17 mouse cellular contexts compared by ENCODE assay signal in the genomic region with DNA sequence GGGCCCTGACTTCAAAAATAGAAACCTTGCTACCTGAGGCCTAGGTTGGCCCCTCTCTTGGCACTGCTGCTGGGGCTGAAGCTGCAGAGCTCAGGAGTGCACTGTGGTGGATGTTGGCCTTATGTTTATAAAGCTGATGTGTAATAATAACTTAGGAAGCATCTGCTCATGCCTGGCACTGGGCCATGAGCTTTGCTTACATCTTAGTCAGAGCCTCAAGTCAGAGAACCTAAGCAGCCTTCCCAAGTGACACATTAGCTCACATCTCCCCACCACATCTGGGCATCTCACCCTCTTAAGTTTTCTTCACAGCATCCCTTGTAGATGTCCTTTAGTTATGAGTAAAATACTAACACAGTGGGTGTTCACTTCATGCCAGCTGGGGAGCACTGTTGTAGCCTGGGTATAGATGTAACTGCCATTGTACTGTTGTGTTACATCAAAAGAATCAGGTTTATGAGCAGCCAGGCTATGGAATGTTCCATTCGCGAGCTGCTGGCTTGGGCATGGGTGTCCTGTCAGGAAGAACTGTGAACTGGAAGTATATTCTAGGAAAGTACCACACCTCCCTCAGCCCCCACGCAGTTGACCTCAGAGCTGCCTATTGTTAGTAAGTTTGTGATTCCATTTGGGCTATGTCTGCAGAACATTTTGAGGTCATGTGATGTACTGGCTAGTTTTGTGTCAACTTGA. TPM values are rescaled to one million over a fixed set of nuclear protein-coding genes. Genes with fewer than 3 reads are reported as not detected.
DNase-seq lines count a peak whose midpoint lies in the region; ATAC-seq and TF ChIP-seq lines count a peak whose summit lies in the region.
"Had no signal": no experiment of that assay in that cellular context is flagged by ENCODE, and none has a peak within 500 bp of the region (broad histone marks: within the 10 kb centered on the region; RNA-seq: fewer than 3 reads in every experiment).

No protein-coding gene starts in this region.

- no peak overlapping the region; the same call in 1 of the 2 replicates for H3K27ac ChIP-seq in intestine, embryonic 16.5 days (ENCODE audit: low read length)
- no peak overlapping the region for H3K27ac ChIP-seq in intestine, embryonic 15.5 days
- no peak overlapping the region for H3K27ac ChIP-seq in MEL (ENCODE audit: control insufficient read depth, low read depth, low read length)
- no peak overlapping the region for H3K27ac ChIP-seq in midbrain, embryonic 14.5 days (replicated peaks; ENCODE audit: low read depth, low read length)
- H3K27ac ChIP-seq: forebrain, embryonic 12.5 days; kidney, embryonic 15.5 days; midbrain, embryonic 15.5 days had no signal

- TF ChIP-seq CTCF in MEL (IDR thresholded peaks at IDR 0.05 in 2 of 3, conservative IDR thresholded peaks at IDR 0.05 in 1 of 3; ENCODE audit: control insufficient read depth in 1 of 3, insufficient read depth in 1 of 3, low read depth in 2 of 3, low read length in 3 of 3, poor library complexity in 1 of 3, severe bottlenecking in 1 of 3) = no peak

- ATAC-seq in intestine, embryonic 16.5 days = peak; percentile 40; the same call in 1 of the 2 replicates
- no peak for ATAC-seq in intestine, embryonic 15.5 days
- ATAC-seq in megakaryocyte-erythroid progenitor cell, adult 5-6 weeks (replicated peaks; ENCODE audit: low FRiP score, low TSS enrichment, poor library complexity, severe bottlenecking) = no peak
- ATAC-seq in midbrain, embryonic 14.5 days (ENCODE audit: low FRiP score, low TSS enrichment) = no peak
- ATAC-seq: hindbrain, embryonic 16.5 days; midbrain, embryonic 15.5 days; Patski had no signal

- H3K27me3 ChIP-seq in intestine, embryonic 16.5 days (replicated peaks; ENCODE audit: control insufficient read depth, insufficient read depth, low read length) = no peaks in the 10 kb centered on the region
- no peaks in the 10 kb centered on the region for H3K27me3 ChIP-seq in intestine, embryonic 15.5 days (replicated peaks)
- H3K27me3 ChIP-seq in MEL (ENCODE audit: control insufficient read depth in 1 of 2, insufficient read depth in 2 of 2, low read length in 2 of 2) = no peaks in the 10 kb centered on the region
- no peaks in the 10 kb centered on the region for H3K27me3 ChIP-seq in midbrain, embryonic 14.5 days (ENCODE audit: control insufficient read depth, insufficient read depth, low read length)
- H3K27me3 ChIP-seq: CH12.LX; forebrain, embryonic 12.5 days; kidney, embryonic 15.5 days; midbrain, embryonic 15.5 days; Patski had no signal

- TF ChIP-seq EP300 in MEL (IDR thresholded peaks at IDR 0.05; ENCODE audit: low read depth in 1 of 2, low read length in 2 of 2) = no peak

- no peak for TF ChIP-seq RAD21 in MEL (IDR thresholded peaks at IDR 0.05; ENCODE audit: low read depth, low read length)

- no peak overlapping the region for H3K4me2 ChIP-seq in intestine, embryonic 16.5 days (ENCODE audit: low read depth, low read length)
- no peak overlapping the region for H3K4me2 ChIP-seq in intestine, embryonic 15.5 days (replicated peaks)
- H3K4me2 ChIP-seq in midbrain, embryonic 14.5 days (ENCODE audit: low read length) = no peak overlapping the region
- H3K4me2 ChIP-seq: forebrain, embryonic 12.5 days; kidney, embryonic 15.5 days; midbrain, embryonic 15.5 days had no signal

- DNase-seq in MEL (ENCODE audit: low read depth, low spot score) = peak; percentile 53
- DNase-seq in brain, adult 2 months (ENCODE audit: low read depth, low spot score) = peak; percentile 79
- peak; percentile 72 to 81 for DNase-seq in lung, postnatal 4 days
- no peak for DNase-seq in midbrain, embryonic 14.5 days
- DNase-seq: cerebellum, adult 8-10 months; liver; thymus, postnatal 25 days had no signal

- peaks cover 5% of the 10 kb centered on the region; the same call in 1 of the 2 replicates for H3K36me3 ChIP-seq in intestine, embryonic 16.5 days (ENCODE audit: control insufficient read depth, insufficient read depth, low read length)
- peaks cover 3% of the 10 kb centered on the region; the same call in 1 of the 2 replicates for H3K36me3 ChIP-seq in intestine, embryonic 15.5 days
- peaks cover 9 to 10% of the 10 kb centered on the region in 2 experiments for H3K36me3 ChIP-seq in MEL (ENCODE audit: control insufficient read depth in 1 of 2, insufficient read depth in 2 of 2, low read length in 2 of 2)
- peaks cover 57% of the 10 kb centered on the region for H3K36me3 ChIP-seq in midbrain, embryonic 14.5 days (ENCODE audit: control insufficient read depth, insufficient read depth, low read length)

- 67% methylated on average over 3 of the region's 3 CpGs for WGBS in intestine, embryonic 16.5 days
- 84% methylated on average over 3 of the region's 3 CpGs for WGBS in intestine, embryonic 15.5 days
- WGBS in midbrain, embryonic 14.5 days = 94% methylated on average over 3 of the region's 3 CpGs

- no peak overlapping the region for H3K4me3 ChIP-seq in intestine, embryonic 16.5 days (ENCODE audit: low read length)
- H3K4me3 ChIP-seq in intestine, embryonic 15.5 days (replicated peaks) = no peak overlapping the region
- no peak overlapping the region for H3K4me3 ChIP-seq in MEL (ENCODE audit: control insufficient read depth in 1 of 2, insufficient read depth in 1 of 2, low read depth in 2 of 2, low read length in 2 of 2)
- no peak overlapping the region for H3K4me3 ChIP-seq in midbrain, embryonic 14.5 days (replicated peaks; ENCODE audit: low read depth, low read length)
- H3K4me3 ChIP-seq: forebrain, embryonic 12.5 days; kidney, embryonic 15.5 days; midbrain, embryonic 15.5 days had no signal

- no peak overlapping the region for H3K9ac ChIP-seq in intestine, embryonic 16.5 days (ENCODE audit: low read depth, low read length)
- H3K9ac ChIP-seq in intestine, embryonic 15.5 days = no peak overlapping the region
- no peak overlapping the region for H3K9ac ChIP-seq in MEL (ENCODE audit: control insufficient read depth, low read depth, low read length, poor library complexity, severe bottlenecking)
- no peak overlapping the region for H3K9ac ChIP-seq in midbrain, embryonic 14.5 days (replicated peaks; ENCODE audit: low read length)
- H3K9ac ChIP-seq: forebrain, embryonic 12.5 days; kidney, embryonic 15.5 days; midbrain, embryonic 15.5 days had no signal

- H3K9me3 ChIP-seq in intestine, embryonic 16.5 days (ENCODE audit: control insufficient read depth, low read length) = no peaks in the 10 kb centered on the region
- no peaks in the 10 kb centered on the region for H3K9me3 ChIP-seq in intestine, embryonic 15.5 days
- no peaks in the 10 kb centered on the region for H3K9me3 ChIP-seq in MEL (replicated peaks; ENCODE audit: insufficient read depth, low read length)
- no peaks in the 10 kb centered on the region for H3K9me3 ChIP-seq in midbrain, embryonic 14.5 days (ENCODE audit: control insufficient read depth, low read length)
- H3K9me3 ChIP-seq: forebrain, embryonic 12.5 days; kidney, embryonic 15.5 days; midbrain, embryonic 15.5 days had no signal

- TF ChIP-seq POLR2A in MEL (IDR thresholded peaks at IDR 0.05; ENCODE audit: control insufficient read depth in 1 of 2, insufficient read depth in 1 of 2, low read depth in 1 of 2, low read length in 2 of 2, poor library complexity in 1 of 2) = no peak

- peaks cover 6% of the 10 kb centered on the region for H3K4me1 ChIP-seq in intestine, embryonic 16.5 days (ENCODE audit: control insufficient read depth, insufficient read depth, low read length)
- no peaks in the 10 kb centered on the region; the same call in 1 of the 2 replicates for H3K4me1 ChIP-seq in intestine, embryonic 15.5 days (replicated peaks)
- peaks cover 0 to 10% of the 10 kb centered on the region in 2 experiments; a peak in 2 of 4 replicates for H3K4me1 ChIP-seq in MEL (ENCODE audit: control insufficient read depth in 1 of 2, insufficient read depth in 2 of 2, low read length in 2 of 2)
- H3K4me1 ChIP-seq in midbrain, embryonic 14.5 days (ENCODE audit: control insufficient read depth, insufficient read depth, low read length) = no peaks in the 10 kb centered on the region
- H3K4me1 ChIP-seq: midbrain, embryonic 15.5 days had no signal

- H3K79me2 ChIP-seq in MEL (ENCODE audit: control insufficient read depth, insufficient read depth, low read length, poor library complexity) = no peaks in the 10 kb centered on the region

TF ChIP-seq in MEL, 35 proteins besides CTCF, POLR2A, EP300 and RAD21 (continues in another document):
- no peak for TF ChIP-seq HCFC1 (IDR thresholded peaks at IDR 0.05; ENCODE audit: low read depth, low read length)
- TF ChIP-seq MXI1 (IDR thresholded peaks at IDR 0.05; ENCODE audit: low read depth, low read length) = no peak
- no peak for TF ChIP-seq TAL1 (IDR thresholded peaks at IDR 0.05; ENCODE audit: low read length)
- no peak for TF ChIP-seq CHD2 (IDR thresholded peaks at IDR 0.05; ENCODE audit: low read length)
- no peak for TF ChIP-seq UBTF (IDR thresholded peaks at IDR 0.05; ENCODE audit: borderline replicate concordance, insufficient read depth, low read depth, low read length)
- no peak for TF ChIP-seq BHLHE40 (IDR thresholded peaks at IDR 0.05; ENCODE audit: borderline replicate concordance, low read depth, low read length)
- TF ChIP-seq POLR2AphosphoS2 (IDR thresholded peaks at IDR 0.05; ENCODE audit: low read length) = no peak
- no peak for TF ChIP-seq USF2 (IDR thresholded peaks at IDR 0.05; ENCODE audit: borderline replicate concordance in 1 of 2, insufficient read depth in 1 of 2, low read depth in 1 of 2, low read length in 2 of 2)

RNA-seq across cellular contexts. Expression of gene Rasgef1c, which starts 21.5 kb away (rescaled TPM):
- 0.26 and 0.28 TPM in 2 replicates for polyA plus RNA-seq in intestine, embryonic 16.5 days (2015; fragmentation: Nextera tagmentation; extraction: Ambion mirVana)
- 0.36 and 0.43 TPM in 2 replicates for polyA plus RNA-seq in intestine, embryonic 15.5 days (2015; fragmentation: Nextera tagmentation; extraction: Ambion mirVana)
- total RNA-seq in MEL (2012; rRNA removed) = 0.12 TPM in 1 of 2 replicates, not detected in the other
- polyA plus RNA-seq in MEL (2012; ENCODE audit: insufficient read depth in 1 of 2, insufficient read length in 2 of 2, low read depth in 1 of 2, low replicate concordance in 2 of 2, missing spikeins in 1 of 2) = under 1 TPM in 1 of 2 experiments, not detected in 1; 0.15 TPM
- 1.4 and 5.6 TPM in 2 replicates for total RNA-seq in megakaryocyte-erythroid progenitor cell, adult 5-6 weeks (2014; fragmentation: Nextera tagmentation)
- total RNA-seq in megakaryocyte-erythroid progenitor cell, adult 5-6 weeks (2017) = 1.2 TPM in 2 replicates
- polyA plus RNA-seq in midbrain, embryonic 14.5 days (2014; fragmentation: Nextera tagmentation; extraction: Ambion mirVana) = 24.9 and 36.2 TPM in 2 replicates
- total RNA-seq: CH12.LX had no signal
- polyA plus RNA-seq: heart, postnatal 0 days had no signal

RNA-seq across cellular contexts. Expression of gene Mapk9, which starts 33.5 kb away (rescaled TPM):
- 26.6 and 27.8 TPM in 2 replicates for polyA plus RNA-seq in intestine, embryonic 16.5 days (2015; fragmentation: Nextera tagmentation; extraction: Ambion mirVana)
- polyA plus RNA-seq in intestine, embryonic 15.5 days (2015; fragmentation: Nextera tagmentation; extraction: Ambion mirVana) = 29.9 and 32.1 TPM in 2 replicates
- 42.6 and 52.8 TPM in 2 replicates for total RNA-seq in MEL (2012; rRNA removed)
- 10 to 100 TPM in 1 of 2 experiments, not detected in 1; 43.1 TPM for polyA plus RNA-seq in MEL (2012; ENCODE audit: insufficient read depth in 1 of 2, insufficient read length in 2 of 2, low read depth in 1 of 2, low replicate concordance in 2 of 2, missing spikeins in 1 of 2)
- total RNA-seq in megakaryocyte-erythroid progenitor cell, adult 5-6 weeks (2014; fragmentation: Nextera tagmentation) = 107 and 112 TPM in 2 replicates
- total RNA-seq in megakaryocyte-erythroid progenitor cell, adult 5-6 weeks (2017) = 94.5 and 98.9 TPM in 2 replicates
- 58.7 and 72.4 TPM in 2 replicates for polyA plus RNA-seq in midbrain, embryonic 14.5 days (2014; fragmentation: Nextera tagmentation; extraction: Ambion mirVana)

Comparison
In these comparisons a context has a peak if more than half of its experiments do, and no peak if none do; other contexts are left out.
1. RNA of gene Rasgef1c, which starts 21.5 kb away (polyA plus RNA-seq): 24.9 to 36.2 TPM in midbrain, embryonic 14.5 days; 0.36 to 0.43 TPM in intestine, embryonic 15.5 days, 0.26 to 0.28 TPM in intestine, embryonic 16.5 days and 0.15 TPM in MEL; every median in the first group is over 10 times any median in the second.